Mouse (Mus musculus): ENCODE results near the gene Olfr203.
"Not testable (repeated sequence)": the region's sequence is repeated elsewhere in the genome, so short reads cannot be mapped to it uniquely, and the experiment has no call there.

The Olfr203 gene

GRCm38 (mm10) chr16:59298581-59298980, at the start of gene Olfr203:
Gene Olfr203 (plus strand): TSS chr16:59298881.
- no peak for DNase-seq (ENCODE audit: low read depth, low spot score)

- DNase-seq (ENCODE audit: low read depth, low spot score), result no peak
Observed at GRCm38 (mm10) chr16:59249684-59250083, 49.0 kb upstream of the Olfr203 start.

GRCm38 (mm10) chr16:59269097-59269496, 29.6 kb upstream of the Olfr203 start:
- not testable (repeated sequence) for DNase-seq (ENCODE audit: low read depth, low spot score)

- not testable (repeated sequence) for DNase-seq (ENCODE audit: low read depth, low spot score)
Observed at GRCm38 (mm10) chr16:59272532-59272931, 26.1 kb upstream of the Olfr203 start, which contains the start of gene Olfr201. Gene Olfr201 (minus strand): TSS chr16:59272632.

- no peak for DNase-seq (ENCODE audit: low read depth, low spot score)
Observed at GRCm38 (mm10) chr16:59280542-59280941, 18.1 kb upstream of the Olfr203 start.

GRCm38 (mm10) chr16:59283476-59283875, 15.2 kb upstream of the Olfr203 start:
- DNase-seq (ENCODE audit: low read depth, low spot score), result no peak

- no peak for DNase-seq (ENCODE audit: low read depth, low spot score)
Observed at GRCm38 (mm10) chr16:59286693-59287092, 12.0 kb upstream of the Olfr203 start, which contains the start of gene Olfr202. Gene Olfr202 (minus strand): TSS chr16:59286793.

- not testable (repeated sequence) for DNase-seq (ENCODE audit: low read depth, low spot score)
Observed at GRCm38 (mm10) chr16:59287576-59287975, 11.1 kb upstream of the Olfr203 start.

GRCm38 (mm10) chr16:59318148-59318547, 19.5 kb downstream of the Olfr203 start, which contains the start of gene Olfr204:
Gene Olfr204 (minus strand): TSS chr16:59318248.
- no peak for DNase-seq (ENCODE audit: low read depth, low spot score)

- not testable (repeated sequence) for DNase-seq (ENCODE audit: low read depth, low spot score)
Observed at GRCm38 (mm10) chr16:59323262-59323661, 24.6 kb downstream of the Olfr203 start.

- DNase-seq (ENCODE audit: low read depth, low spot score), result no peak
Observed at GRCm38 (mm10) chr16:59331038-59331437, 32.4 kb downstream of the Olfr203 start, which contains the start of gene Olfr205. Gene Olfr205 (minus strand): TSS chr16:59331138.

- no peak for DNase-seq (ENCODE audit: low read depth, low spot score)
Observed at GRCm38 (mm10) chr16:59349146-59349545, 50.5 kb downstream of the Olfr203 start, which contains the start of gene Olfr206. Gene Olfr206 (minus strand): TSS chr16:59349246.

Data from ZHBTc4 (cell line).